Mouse (Mus musculus): ENCODE measurements around the gene Ikbkg. TPM values are rescaled to one million over a fixed set of nuclear protein-coding genes. Genes with fewer than 3 reads are reported as not detected.
"Not testable (repeated sequence)": the region's sequence is repeated elsewhere in the genome, so short reads cannot be mapped to it uniquely, and the experiment has no call there.

Ikbkg gene
- total RNA-seq, 2 experiments from 2014 or later: 8.8 to 31.9 TPM

DNA sequence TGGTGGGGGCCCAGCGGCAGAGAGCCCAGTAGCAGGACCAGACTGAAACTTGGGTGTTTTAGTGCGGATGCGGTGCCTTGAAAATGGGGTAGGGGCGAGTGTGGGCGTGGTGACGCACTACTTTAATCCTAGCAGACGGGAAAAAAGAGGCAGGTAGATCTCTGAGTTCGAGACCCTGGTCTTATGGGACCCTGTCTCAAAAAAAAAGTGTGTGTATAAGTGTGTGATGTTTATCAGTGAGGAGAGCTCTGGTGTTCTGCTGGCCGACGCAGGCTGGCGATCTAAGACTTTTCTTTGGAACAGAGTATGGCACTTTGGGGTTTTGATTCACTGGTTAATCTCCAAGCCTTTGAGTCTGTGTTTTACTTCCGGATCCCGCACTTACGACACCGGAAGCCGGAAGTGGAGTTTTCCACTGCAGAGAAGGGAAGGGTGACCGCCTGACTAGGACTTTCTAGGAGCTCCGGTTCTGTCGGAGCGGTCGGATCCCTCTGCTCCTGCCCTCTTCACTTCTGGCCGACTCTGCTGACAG, 36.3 kb downstream of the Ikbkg start:
- ATAC-seq (ENCODE audit: poor library complexity, severe bottlenecking): peak; percentile 38

DNA sequence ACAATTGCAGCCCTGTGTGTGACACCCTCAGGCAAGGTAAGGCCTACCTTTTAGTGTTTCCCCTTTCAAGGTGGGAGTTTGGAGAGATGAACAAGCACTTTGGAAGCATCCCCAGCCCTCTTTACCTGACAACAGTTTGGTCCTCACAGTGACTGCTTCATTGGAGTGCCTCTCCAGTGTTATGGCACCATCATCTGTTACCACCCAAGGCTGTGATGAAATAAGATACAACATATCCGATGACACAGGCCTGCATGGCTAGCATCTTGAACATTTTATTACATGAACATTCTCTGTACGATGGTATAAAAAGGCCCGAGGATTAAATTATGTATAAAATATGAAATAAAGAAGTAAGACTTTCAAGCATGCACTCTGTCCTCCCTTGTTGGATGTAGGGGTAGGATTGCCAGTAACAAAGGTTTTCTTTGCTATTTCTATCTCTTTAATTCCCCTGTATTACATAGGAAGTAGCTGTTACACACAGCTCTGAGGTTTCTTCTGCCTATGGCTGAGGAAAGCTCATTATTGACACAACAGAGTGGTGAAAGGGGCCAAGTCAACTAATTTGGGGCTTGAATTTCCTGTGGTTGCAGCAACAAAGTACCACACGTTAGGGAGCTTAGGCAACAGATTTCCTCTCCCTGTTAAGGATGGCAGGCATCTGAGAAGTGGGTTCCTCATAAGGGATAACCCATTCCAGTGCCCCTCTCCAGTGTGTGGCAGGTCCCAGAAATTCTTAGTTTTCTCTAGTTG, 58.2 kb downstream of the Ikbkg start:
- ATAC-seq (ENCODE audit: poor library complexity, severe bottlenecking): peak; percentile 83

DNA sequence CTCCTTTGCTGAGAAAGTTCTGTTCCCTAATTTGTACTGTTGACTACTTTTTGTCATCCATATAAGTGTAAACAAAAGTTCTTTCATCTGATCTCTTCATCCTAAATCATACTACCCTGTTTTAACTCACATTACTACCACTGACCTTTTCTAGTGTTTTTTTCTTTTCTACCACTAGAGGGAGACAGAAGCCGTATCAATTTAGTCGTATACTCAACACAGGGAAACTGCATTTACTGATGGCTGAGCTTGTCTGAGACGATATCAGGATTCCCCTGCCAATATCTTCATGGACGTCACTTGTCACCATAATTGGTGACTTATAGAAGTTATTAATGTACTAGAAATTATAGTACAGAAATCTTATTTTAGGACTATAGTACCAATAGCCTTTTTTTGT, 59.7 kb downstream of the Ikbkg start:
- peak; percentile 64 for ATAC-seq (ENCODE audit: poor library complexity, severe bottlenecking)

DNA sequence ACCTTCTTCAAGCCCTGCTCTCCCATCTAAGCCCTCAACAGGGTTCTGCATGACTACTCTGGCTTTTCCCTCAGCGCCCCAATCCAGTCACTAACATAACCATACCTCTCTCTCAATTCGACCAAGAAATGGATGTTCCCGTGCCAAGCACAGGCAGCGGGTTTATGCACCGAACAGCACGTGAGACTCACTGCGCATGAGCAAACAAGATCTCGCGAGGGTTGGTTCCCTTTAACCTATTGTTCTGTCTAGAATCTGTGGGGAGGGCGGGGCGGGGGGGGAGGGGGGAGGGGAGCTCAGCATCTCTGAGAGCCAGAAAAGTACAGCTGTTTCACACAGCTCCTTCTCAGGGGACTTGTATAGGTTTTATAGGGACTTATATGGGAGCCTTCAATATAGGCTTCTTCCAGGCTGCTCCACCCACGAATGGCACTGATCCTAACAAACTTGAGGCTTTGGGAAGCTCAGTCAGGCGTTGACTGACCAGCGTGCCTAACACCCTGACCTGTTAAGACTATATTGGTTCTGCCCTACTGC, 88.3 kb downstream of the Ikbkg start, which contains the start of gene Gm6880:
Gene Gm6880 (minus strand): TSS at position 51 of the 537 bp plus-strand sequence.
- not testable (repeated sequence) for ATAC-seq (ENCODE audit: poor library complexity, severe bottlenecking)

DNA sequence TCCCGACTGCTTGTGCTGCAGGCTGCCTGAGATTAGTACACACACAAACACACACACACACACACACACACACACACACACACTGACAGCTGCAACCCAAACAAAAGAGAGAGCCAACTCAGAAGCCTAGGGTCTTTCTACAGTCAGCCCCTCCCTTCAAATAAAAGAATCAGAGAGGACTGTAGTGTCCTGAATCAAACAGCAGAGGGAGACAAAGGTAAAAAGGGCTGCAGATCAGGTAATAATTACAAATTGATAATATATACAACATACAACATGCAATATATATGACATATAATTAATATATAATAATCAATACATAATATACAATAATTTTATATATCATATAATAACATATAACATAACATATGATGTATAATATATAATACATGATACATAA, 104.0 kb downstream of the Ikbkg start:
- ATAC-seq (ENCODE audit: poor library complexity, severe bottlenecking): no peak

Other genes with a start within 250 kb of the Ikbkg start
- gene Tex28, start 225.5 kb upstream of the Ikbkg start, total RNA-seq (2015): not detected in 2 replicates
- not detected in 2 replicates for gene Tex28, start 225.5 kb upstream of the Ikbkg start, total RNA-seq (2017)
- not detected in 2 replicates for gene Tktl1, start 216.0 kb upstream of the Ikbkg start, total RNA-seq (2015)
- not detected in 2 replicates for gene Tktl1, start 216.0 kb upstream of the Ikbkg start, total RNA-seq (2017)
- gene Flna, start 143.5 kb upstream of the Ikbkg start, total RNA-seq (2015): 614 and 619 TPM in 2 replicates
- 2,027 and 2,122 TPM in 2 replicates for gene Flna, start 143.5 kb upstream of the Ikbkg start, total RNA-seq (2017)
- 89.4 and 95.2 TPM in 2 replicates for gene Emd, start 138.6 kb upstream of the Ikbkg start, total RNA-seq (2015)
- gene Emd, start 138.6 kb upstream of the Ikbkg start, total RNA-seq (2017): 73.3 and 99.8 TPM in 2 replicates
- 2,650 and 3,055 TPM in 2 replicates for gene Rpl10, start 122.5 kb upstream of the Ikbkg start, total RNA-seq (2015)
- 1,311 and 1,465 TPM in 2 replicates for gene Rpl10, start 122.5 kb upstream of the Ikbkg start, total RNA-seq (2017)
- 45.2 and 49.3 TPM in 2 replicates for gene Taz, start 111.4 kb upstream of the Ikbkg start, total RNA-seq (2015)
- gene Taz, start 111.4 kb upstream of the Ikbkg start, total RNA-seq (2017): 28.1 and 33.1 TPM in 2 replicates
- 105 and 116 TPM in 2 replicates for gene Dnase1l1, start 111.0 kb upstream of the Ikbkg start, total RNA-seq (2015)
- gene Dnase1l1, start 111.0 kb upstream of the Ikbkg start, total RNA-seq (2017): 63.8 and 69.1 TPM in 2 replicates
- gene Atp6ap1, start 96.2 kb upstream of the Ikbkg start, total RNA-seq (2015): 229 and 231 TPM in 2 replicates
- 218 and 254 TPM in 2 replicates for gene Atp6ap1, start 96.2 kb upstream of the Ikbkg start, total RNA-seq (2017)
- 133 and 170 TPM in 2 replicates for gene Gdi1, start 88.3 kb upstream of the Ikbkg start, total RNA-seq (2015)
- 44.6 and 70.5 TPM in 2 replicates for gene Gdi1, start 88.3 kb upstream of the Ikbkg start, total RNA-seq (2017)
- gene Fam50a, start 80.3 kb upstream of the Ikbkg start, total RNA-seq (2015): 43.2 and 51.5 TPM in 2 replicates
- gene Fam50a, start 80.3 kb upstream of the Ikbkg start, total RNA-seq (2017): 42.8 and 63.1 TPM in 2 replicates
- 0.09 and 0.50 TPM in 2 replicates for gene Plxna3, start 64.2 kb upstream of the Ikbkg start, total RNA-seq (2015)
- gene Plxna3, start 64.2 kb upstream of the Ikbkg start, total RNA-seq (2017): 0.57 and 0.70 TPM in 2 replicates
- 53.3 and 55.1 TPM in 2 replicates for gene Lage3, start 39.7 kb upstream of the Ikbkg start, total RNA-seq (2015)
- 16.0 and 20.2 TPM in 2 replicates for gene Lage3, start 39.7 kb upstream of the Ikbkg start, total RNA-seq (2017)
- 27.0 and 32.0 TPM in 2 replicates for gene Ubl4a, start 20.1 kb upstream of the Ikbkg start, total RNA-seq (2015)
- gene Ubl4a, start 20.1 kb upstream of the Ikbkg start, total RNA-seq (2017): 11.5 and 13.1 TPM in 2 replicates
- gene Slc10a3, start 19.9 kb upstream of the Ikbkg start, total RNA-seq (2015): 18.4 and 24.3 TPM in 2 replicates
- 12.3 and 12.9 TPM in 2 replicates for gene Slc10a3, start 19.9 kb upstream of the Ikbkg start, total RNA-seq (2017)
- gene Fam3a, start within 50 bp of the Ikbkg start, total RNA-seq (2015): 13.5 and 14.6 TPM in 2 replicates
- 15.5 and 15.8 TPM in 2 replicates for gene Fam3a, start within 50 bp of the Ikbkg start, total RNA-seq (2017)
- 384 and 417 TPM in 2 replicates for gene G6pdx, start 35.9 kb downstream of the Ikbkg start, total RNA-seq (2015)
- 261 and 303 TPM in 2 replicates for gene G6pdx, start 35.9 kb downstream of the Ikbkg start, total RNA-seq (2017)
- not detected in 2 replicates for gene Gm6880, start 88.1 kb downstream of the Ikbkg start, total RNA-seq (2015)
- not detected in 2 replicates for gene Gm6880, start 88.1 kb downstream of the Ikbkg start, total RNA-seq (2017)
- not detected in 2 replicates for gene Olfr1326-ps1, start 181.6 kb downstream of the Ikbkg start, total RNA-seq (2015)
- not detected in 2 replicates for gene Olfr1326-ps1, start 181.6 kb downstream of the Ikbkg start, total RNA-seq (2017)
- not detected in 2 replicates for gene Olfr1325, start 199.4 kb downstream of the Ikbkg start, total RNA-seq (2015)
- not detected in 2 replicates for gene Olfr1325, start 199.4 kb downstream of the Ikbkg start, total RNA-seq (2017)

Data from megakaryocyte, adult 5-6 weeks (primary cell).